Mouse (Mus musculus): ENCODE data around the gene Dcaf12. TPM values are rescaled to one million over a fixed set of nuclear protein-coding genes. Genes with fewer than 3 reads are reported as not detected.

Gene Dcaf12
- total RNA-seq, 4 experiments from 2014 or later: 46.6 to 55.3 (median 48.8) TPM

Other genes starting within 250 kb of the Dcaf12 start
- gene Aqp3, start 216.7 kb downstream of the Dcaf12 start, total RNA-seq (2022): under 1 TPM in 2 of 4 experiments, not detected in 2; 0.16 to 0.31 TPM
- 10 to 100 TPM; 61.8 to 79.3 (median 70.7) TPM for gene Nol6, start 190.4 kb downstream of the Dcaf12 start, total RNA-seq (2022)
- gene Ube2r2, start 179.1 kb downstream of the Dcaf12 start, total RNA-seq (2022): 100 to 1,000 TPM in 3 of 4 experiments, 10 to 100 TPM in 1; 94.5 to 119 (median 105) TPM
- 10 to 100 TPM; 35.0 to 49.3 (median 40.2) TPM for gene Ubap2, start 39.7 kb downstream of the Dcaf12 start, total RNA-seq (2022)
- 10 to 100 TPM; 47.8 to 55.8 (median 50.8) TPM for gene Ubap1, start 34.1 kb upstream of the Dcaf12 start, total RNA-seq (2022)
- 1 to 10 TPM; 1.5 to 3.2 (median 2.0) TPM for gene Kif24, start 150.0 kb upstream of the Dcaf12 start, total RNA-seq (2022)
- gene Nudt2, start 150.3 kb upstream of the Dcaf12 start, total RNA-seq (2022): 10 to 100 TPM; 28.0 to 34.1 (median 32.0) TPM
- gene AI464131, start 188.2 kb upstream of the Dcaf12 start, total RNA-seq (2022): 10 to 100 TPM in 3 of 4 experiments, 1 to 10 TPM in 1; 9.1 to 13.8 (median 10.6) TPM
- gene 1110017D15Rik, start 202.4 kb upstream of the Dcaf12 start, total RNA-seq (2022): under 1 TPM in 2 of 4 experiments, not detected in 2; 0.38 to 0.68 TPM